Mouse (Mus musculus) ovary, postnatal 14 days (tissue): ENCODE data around the gene Gm6337.
"Not testable (repeated sequence)": the region's sequence is repeated elsewhere in the genome, so short reads cannot be mapped to it uniquely, and the experiment has no call there.

ENCODE experiments used
- DNase-seq: peaks from one replicate; pipeline ENCODE4 v3.0.0; 2022; ENCODE audit warnings: low spot score

Gene Gm6337

DNA sequence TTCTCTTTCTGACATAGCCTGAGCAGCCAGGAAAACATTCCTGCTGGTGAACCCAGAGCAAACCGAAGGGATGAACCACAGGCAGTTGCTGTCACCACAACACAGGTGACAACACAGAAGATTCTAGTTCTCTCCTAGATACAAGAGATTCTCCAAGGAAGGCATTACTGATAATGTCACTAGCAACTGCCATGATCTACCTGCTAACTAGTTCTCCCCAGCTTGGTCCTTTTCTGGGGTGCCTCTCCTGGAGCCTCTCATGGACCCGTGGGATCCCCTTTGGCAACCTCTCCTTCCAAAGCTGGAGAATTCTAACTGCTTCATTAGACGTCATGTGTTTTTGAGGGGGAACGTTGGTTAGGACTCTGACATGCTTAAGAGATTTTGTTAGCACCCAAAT lies at the start of gene Gm6337:
TSS of gene Gm6337 (minus strand) at position 101 of the 400 bp plus-strand sequence.
- DNase-seq = not testable (repeated sequence)

DNA sequence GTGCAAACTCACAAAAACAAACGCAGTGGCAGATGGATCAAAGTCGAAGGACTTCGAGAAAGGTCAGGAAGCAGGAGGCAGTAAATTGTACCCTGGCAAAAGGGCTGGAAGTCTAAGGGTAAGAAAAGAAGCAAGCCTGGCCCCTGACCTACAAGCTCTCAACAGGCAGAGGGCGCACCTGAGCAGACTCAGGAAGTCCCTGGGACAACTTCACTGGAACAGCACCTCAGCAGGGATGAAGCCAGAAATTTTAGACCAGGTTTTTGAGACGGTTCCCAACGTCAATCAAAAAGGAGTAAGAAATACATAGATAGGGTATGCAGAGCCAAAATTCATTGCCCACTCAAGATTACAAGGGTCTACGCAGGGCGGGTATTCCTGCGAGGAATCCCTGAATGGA lies 49.4 kb upstream of the Gm6337 start:
- DNase-seq = not testable (repeated sequence)

DNA sequence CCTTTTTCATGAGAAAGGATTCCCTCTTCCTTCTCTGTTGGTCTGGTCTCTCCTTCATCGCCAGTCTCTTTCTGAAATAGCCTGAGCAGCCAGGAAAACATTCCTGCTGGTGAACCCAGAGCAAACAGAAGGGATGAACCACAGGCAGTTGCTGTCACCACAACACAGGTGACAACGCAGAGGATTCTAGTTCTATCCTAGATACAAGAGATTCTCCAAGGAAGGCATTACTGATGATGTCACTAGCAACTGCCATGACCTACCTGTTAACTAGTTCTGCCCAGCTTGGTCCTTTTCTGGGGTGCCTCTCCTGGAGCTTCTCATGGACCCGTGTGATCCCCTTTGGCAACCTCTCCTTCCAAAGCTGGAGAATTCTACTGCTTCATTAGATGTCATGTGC lies 35.8 kb upstream of the Gm6337 start, which contains the start of gene Gm8206:
TSS of gene Gm8206 (minus strand) at position 101 of the 400 bp plus-strand sequence.
- not testable (repeated sequence) for DNase-seq
